Mouse (Mus musculus) kidney, adult 9 months (tissue): ENCODE measurements around the gene Snapc3.
"Not testable (repeated sequence)": the region's sequence is repeated elsewhere in the genome, so short reads cannot be mapped to it uniquely, and the experiment has no call there.

Source experiments
- DNase-seq: peaks from one replicate; pipeline ENCODE4 v3.0.0; 2022

Snapc3 gene

DNA sequence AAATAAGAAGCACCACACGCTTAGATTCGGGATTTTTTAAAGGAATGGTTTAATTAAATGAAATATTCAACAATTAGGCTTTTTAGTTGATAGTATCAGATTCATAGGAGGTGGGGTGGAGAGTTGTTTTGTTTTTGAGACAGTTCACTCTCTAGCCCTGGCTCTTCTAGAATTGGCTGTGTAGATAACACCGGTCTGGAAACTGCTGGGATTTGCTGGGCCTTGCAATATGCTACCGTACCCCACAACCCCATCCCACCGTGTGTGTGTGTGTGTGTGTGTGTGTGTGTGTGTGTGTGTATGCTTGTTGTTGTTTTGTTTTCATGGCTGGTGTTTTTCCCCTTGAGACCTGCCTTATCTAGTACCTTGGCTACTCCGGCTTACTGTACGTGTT, 83.5 kb downstream of the Snapc3 start:
- DNase-seq = no peak

GRCm38 (mm10) chr4:83509600-83509999, 92.1 kb downstream of the Snapc3 start:
- DNase-seq = no peak

DNA sequence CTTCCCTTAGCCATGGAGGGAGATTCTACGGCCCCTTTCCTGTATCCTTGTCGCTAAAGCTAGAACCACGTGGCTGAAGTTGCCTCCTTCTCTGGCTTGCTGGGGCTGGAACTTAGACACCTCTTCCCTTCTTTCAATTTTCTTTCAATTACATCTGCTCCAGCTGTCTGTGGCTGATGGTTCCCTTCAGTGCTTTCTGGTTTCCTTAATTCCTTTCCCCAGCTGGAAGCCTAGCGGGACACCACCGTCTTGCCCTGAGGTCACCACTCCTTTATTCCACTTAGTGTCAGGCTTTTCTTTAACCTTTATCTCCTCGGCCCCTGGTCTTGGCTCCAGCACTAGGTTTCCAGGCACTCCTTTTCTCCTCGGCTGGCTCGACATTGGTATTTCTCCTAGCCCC, 93.6 kb downstream of the Snapc3 start:
- DNase-seq = no peak

DNA sequence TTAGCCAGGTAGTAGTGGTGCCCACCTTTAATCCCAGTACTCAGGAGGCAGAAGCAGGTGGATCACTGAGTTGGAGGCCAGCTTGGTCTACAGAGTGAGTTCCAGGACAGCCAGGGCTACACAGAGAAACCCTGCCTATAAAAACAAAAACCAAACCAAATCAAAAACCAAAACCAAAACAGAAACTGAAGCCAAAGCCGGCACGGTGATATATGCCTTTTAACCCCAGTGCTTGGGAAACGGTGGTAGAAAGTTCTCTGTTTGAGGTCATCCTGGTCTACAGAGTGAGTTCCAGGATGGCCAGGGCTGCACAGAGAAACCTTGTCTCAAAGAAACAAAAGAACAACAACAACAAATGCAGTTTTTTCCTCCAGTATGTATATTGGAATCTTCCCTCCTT, 94.7 kb downstream of the Snapc3 start:
- no peak for DNase-seq

DNA sequence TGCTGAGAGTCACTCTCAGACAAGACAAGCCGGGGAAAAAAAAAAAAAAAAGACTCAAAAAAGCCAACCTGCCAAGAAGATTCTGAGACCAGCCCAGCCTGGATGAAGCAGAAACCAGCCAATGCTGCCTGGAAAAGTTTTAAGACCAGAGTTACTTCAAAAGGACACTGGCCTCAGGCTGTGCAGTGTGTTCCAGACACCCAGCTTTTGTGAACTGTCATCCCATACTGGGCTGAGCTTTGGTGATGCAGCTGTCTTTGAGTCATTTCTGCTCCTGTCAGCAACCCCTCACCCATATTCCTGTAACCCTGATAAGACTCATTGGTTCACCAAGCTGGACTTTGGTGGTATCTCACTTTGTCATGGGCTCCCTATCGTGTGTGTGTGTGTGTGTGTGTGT, 95.1 kb downstream of the Snapc3 start:
- DNase-seq = no peak

GRCm38 (mm10) chr4:83514183-83514582, 96.7 kb downstream of the Snapc3 start:
- no peak for DNase-seq

- no peak for DNase-seq
Measured at GRCm38 (mm10) chr4:83514976-83515669, 97.6 kb downstream of the Snapc3 start.

DNA sequence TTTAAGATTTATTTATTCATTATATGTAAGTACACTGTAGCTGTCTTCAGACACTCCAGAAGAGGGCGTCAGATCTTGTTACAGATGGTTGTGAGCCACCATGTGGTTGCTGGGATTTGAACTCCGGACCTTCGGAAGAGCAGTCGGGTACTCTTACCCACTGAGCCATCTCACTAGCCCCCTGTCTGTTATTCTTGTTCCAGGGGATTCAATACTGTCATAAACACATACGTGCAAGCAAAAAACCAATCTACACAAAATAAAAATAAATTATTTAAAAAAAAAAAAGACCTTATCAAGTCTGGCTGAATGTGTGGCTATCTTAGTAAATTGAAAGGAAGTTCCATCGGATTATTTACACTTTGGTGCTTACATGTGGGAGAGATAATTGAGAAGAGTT, 98.6 kb downstream of the Snapc3 start:
- not testable (repeated sequence) for DNase-seq
